Mouse (Mus musculus): ENCODE data around the gene Abhd2. TPM values are rescaled to one million over a fixed set of nuclear protein-coding genes. Genes with fewer than 3 reads are reported as not detected.

Abhd2 gene
- total and polyA plus RNA-seq, 3 experiments: 262 to 1,465 (median 1,164) TPM

DNA sequence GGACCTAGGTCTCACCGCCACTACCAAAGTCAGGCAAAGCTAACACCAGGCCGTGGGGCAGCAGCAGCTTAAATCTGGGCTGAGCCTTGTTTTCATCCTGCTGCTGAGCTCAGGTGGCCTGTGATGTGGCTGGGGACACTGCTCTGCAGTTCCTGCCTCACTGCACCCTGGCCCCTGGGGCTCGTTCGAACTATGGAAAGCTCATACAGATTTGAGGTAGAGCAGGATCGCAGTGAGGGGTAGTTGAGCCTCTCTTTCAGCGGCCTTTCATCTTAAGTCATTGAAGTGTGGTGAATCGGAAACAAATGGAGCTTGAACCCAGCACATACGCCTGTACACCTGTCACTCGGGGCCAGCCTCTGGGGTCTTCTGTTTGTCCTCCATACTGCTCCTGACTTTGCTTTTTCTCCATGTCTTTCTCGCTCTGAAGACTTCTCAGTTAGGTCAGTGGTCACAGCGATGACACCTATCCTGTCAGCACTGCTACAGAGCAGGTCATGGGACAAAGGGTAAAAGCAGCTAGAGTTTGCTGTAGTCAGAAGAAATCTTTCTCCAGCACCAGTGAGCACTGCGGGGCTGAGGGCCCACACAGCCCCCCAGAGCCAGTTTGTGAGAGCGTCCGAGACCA is 20.7 kb downstream of the Abhd2 start:
- DNase-seq: no peak

GRCm38 (mm10) chr7:79294449-79294980 is 21.5 kb downstream of the Abhd2 start:
- DNase-seq: no peak

GRCm38 (mm10) chr7:79295196-79295826 is 22.3 kb downstream of the Abhd2 start:
- DNase-seq: no peak

- no peak for DNase-seq
These were observed 25.7 kb downstream of the Abhd2 start for GRCm38 (mm10) chr7:79298681-79299080.

DNA sequence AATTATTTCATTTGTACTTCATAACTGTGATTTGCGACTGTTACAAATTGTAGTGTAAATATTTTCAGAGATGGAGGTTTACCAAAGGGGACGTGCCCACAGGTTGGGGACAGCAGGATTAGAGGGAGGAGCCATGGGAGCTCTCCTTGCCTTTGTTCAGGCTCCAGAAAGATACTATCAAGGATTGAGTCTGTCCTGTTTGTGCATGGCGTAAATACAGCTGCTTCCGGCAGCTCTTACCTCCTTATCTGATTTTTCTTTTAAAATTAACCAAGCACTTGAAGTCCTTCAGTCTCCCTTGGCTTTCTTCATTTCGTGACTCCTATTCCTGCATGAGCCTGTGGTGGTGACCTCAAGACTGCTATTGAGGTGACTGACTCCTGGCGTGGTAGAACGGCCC is 26.5 kb downstream of the Abhd2 start:
- no peak for DNase-seq

GRCm38 (mm10) chr7:79300432-79301151 is 27.6 kb downstream of the Abhd2 start:
- no peak for DNase-seq

GRCm38 (mm10) chr7:79302145-79302544 is 29.1 kb downstream of the Abhd2 start:
- no peak for DNase-seq

DNA sequence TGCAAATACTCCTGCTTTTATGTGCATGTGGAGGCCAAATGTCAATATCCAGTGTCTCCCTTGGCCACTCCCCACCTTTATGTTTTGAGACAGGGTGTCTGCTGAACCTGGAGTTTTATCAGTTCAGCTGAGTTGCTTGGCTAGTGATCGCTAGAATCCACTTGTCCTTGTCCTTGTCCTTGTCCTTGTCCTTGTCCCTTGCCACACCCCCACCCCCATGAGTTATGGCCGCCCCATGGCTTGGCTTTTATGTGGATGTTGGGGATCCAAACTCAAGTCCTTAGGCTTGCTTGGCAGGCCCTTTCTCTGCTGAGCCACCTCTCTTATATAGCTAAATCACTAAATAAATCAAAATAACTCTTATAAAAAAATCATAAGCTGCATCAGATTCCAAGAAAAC is 29.6 kb downstream of the Abhd2 start:
- peak; percentile 87 for DNase-seq

DNA sequence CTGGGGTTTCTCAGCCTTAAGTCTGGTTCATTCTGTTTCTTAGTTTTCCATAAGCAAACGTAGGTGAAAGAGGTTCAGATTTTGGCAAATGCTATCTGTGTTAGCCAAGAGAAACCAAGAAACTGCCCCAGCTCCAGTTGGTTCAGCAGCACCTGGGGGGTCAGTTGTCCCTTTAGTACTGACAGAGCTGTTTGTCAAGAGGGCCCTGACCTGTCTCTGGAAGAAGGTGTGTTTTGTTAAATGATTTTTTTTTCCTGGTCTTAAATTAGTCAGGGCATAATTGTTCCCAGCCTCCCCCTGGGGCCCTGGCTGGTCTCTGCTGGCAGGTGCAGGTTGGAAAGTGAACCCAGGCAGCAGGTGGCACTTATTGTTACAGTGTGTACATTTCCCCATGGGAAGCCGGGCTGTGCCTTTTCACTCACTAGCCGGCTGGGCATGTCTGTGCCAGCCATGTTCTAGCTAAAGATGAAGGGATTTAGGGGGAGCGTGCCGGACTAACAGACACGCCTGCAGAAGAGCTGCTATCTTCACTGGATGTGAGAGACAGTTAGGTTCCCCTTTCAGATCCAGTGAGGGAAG is 30.3 kb downstream of the Abhd2 start:
- no peak for DNase-seq

- DNase-seq: peak; percentile 75
These were observed 35.5 kb downstream of the Abhd2 start for GRCm38 (mm10) chr7:79308455-79309030.

GRCm38 (mm10) chr7:79309247-79310190 is 36.5 kb downstream of the Abhd2 start:
- DNase-seq: no peak

- DNase-seq: no peak
These were observed 37.2 kb downstream of the Abhd2 start for GRCm38 (mm10) chr7:79310191-79310555.

GRCm38 (mm10) chr7:79311420-79311988 is 38.5 kb downstream of the Abhd2 start:
- DNase-seq: no peak

- no peak for DNase-seq
These were observed 39.2 kb downstream of the Abhd2 start for GRCm38 (mm10) chr7:79312246-79312645.

DNA sequence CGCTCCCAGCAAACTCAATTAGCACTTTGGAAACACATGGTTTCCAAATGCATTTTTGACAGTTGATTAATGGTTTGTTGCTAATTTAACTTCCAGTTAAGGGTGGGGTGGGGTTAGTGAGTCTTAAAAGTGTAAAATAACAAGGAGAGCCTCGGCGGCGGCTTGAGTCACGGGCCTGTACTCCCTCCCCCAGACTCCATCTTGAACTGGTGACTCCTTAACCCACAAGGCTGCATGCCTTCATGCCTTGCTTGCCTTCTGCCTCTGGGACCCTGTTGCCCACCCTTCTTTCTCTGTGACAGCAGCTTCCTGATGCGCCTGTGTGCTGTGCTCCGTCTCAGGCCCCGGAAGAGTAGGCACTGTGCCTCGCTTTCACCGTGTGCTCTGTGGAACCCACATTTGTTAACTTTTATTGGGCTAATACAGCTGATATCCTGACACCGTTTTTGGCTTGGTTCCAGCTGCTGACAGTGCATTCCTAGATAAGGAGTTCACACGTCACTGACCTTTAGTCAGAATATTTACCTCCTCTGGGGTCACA is 40.6 kb downstream of the Abhd2 start:
- no peak for DNase-seq

GRCm38 (mm10) chr7:79314517-79314916 is 41.5 kb downstream of the Abhd2 start:
- no peak for DNase-seq

DNA sequence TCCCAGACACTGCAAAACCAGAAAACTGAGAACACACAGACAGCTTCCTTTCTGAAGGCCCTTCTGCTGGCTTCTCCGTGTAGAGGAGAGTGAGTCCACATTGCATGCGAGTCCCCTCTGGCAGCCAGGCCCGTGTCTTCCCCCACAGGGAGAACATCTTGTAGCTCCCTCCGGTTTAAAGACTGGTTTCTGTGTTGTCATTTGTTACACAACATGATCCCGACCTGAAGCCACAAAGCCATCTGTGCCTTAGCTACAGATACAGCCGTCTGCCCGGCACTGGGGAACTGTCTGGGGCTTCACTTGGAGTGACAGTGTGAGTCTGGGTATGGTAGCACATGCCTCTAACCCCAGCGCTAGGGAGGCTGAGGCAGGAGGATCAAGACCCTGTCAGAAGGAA is 42.1 kb downstream of the Abhd2 start:
- no peak for DNase-seq

GRCm38 (mm10) chr7:79316069-79316695 is 43.2 kb downstream of the Abhd2 start:
- no peak for DNase-seq

GRCm38 (mm10) chr7:79317576-79317975 is 44.6 kb downstream of the Abhd2 start:
- DNase-seq: no peak

All from adrenal gland, adult 2 months (tissue).